Mouse (Mus musculus): ENCODE measurements around the gene Zfp341. TPM values are rescaled to one million over a fixed set of nuclear protein-coding genes. Genes with fewer than 3 reads are reported as not detected.
A peak's percentile ranks its signal among the peaks of the same experiment; 100 is the strongest.

Gene Zfp341
- polyA plus RNA-seq, 1 experiment: 2.6 TPM

- TF ChIP-seq POLR2A (IDR thresholded peaks at IDR 0.05; ENCODE audit: borderline replicate concordance, control insufficient read depth, low read depth, low read length): no peak
- Histone ChIP-seq H3K4me1 (ENCODE audit: control insufficient read depth, insufficient read depth, low read length) (peaks cover 3% of the 10 kb centered on the region; the same call in 1 of the 2 replicates), H3K27ac (ENCODE audit: control insufficient read depth, insufficient read depth, low read depth, low read length, poor library complexity) (peak overlapping the region; percentile 79), H3K4me3 (replicated peaks; ENCODE audit: control insufficient read depth, low read depth, low read length) (peak overlapping the region; percentile 53)
- 91% methylated on average over 5 of the region's 5 CpGs for WGBS
These were observed 20.1 kb downstream of the Zfp341 start for GRCm38 (mm10) chr2:154633039-154633742.

GRCm38 (mm10) chr2:154633876-154634644 is 21.0 kb downstream of the Zfp341 start:
- Histone ChIP-seq H3K4me3 (replicated peaks; ENCODE audit: control insufficient read depth, low read depth, low read length) (peak overlapping the region; percentile 4), H3K4me1 (ENCODE audit: control insufficient read depth, insufficient read depth, low read length) (peaks cover 3% of the 10 kb centered on the region; the same call in 1 of the 2 replicates), H3K27ac (ENCODE audit: control insufficient read depth, insufficient read depth, low read depth, low read length, poor library complexity) (peak overlapping the region; percentile 68)
- TF ChIP-seq POLR2A (IDR thresholded peaks at IDR 0.05; ENCODE audit: borderline replicate concordance, control insufficient read depth, low read depth, low read length) (no peak), CTCF (IDR thresholded peaks at IDR 0.05; ENCODE audit: control insufficient read depth, insufficient read depth, low read length) (peak; percentile 3; the same call in 1 of the 2 replicates)
- 86% methylated on average over 9 of the region's 9 CpGs for WGBS

- 93% methylated on average over 2 of the region's 2 CpGs for WGBS
- Histone ChIP-seq H3K4me3 (replicated peaks; ENCODE audit: control insufficient read depth, low read depth, low read length) (no peak overlapping the region), H3K27ac (ENCODE audit: control insufficient read depth, insufficient read depth, low read depth, low read length, poor library complexity) (no peak overlapping the region), H3K4me1 (ENCODE audit: control insufficient read depth, insufficient read depth, low read length) (peaks cover 3% of the 10 kb centered on the region; the same call in 1 of the 2 replicates)
- TF ChIP-seq CTCF (IDR thresholded peaks at IDR 0.05; ENCODE audit: control insufficient read depth, insufficient read depth, low read length): no peak
- TF ChIP-seq POLR2A (IDR thresholded peaks at IDR 0.05; ENCODE audit: borderline replicate concordance, control insufficient read depth, low read depth, low read length): no peak
These were observed 22.7 kb downstream of the Zfp341 start for GRCm38 (mm10) chr2:154635826-154636225.

GRCm38 (mm10) chr2:154638521-154638920 is 25.4 kb downstream of the Zfp341 start:
- TF ChIP-seq POLR2A (IDR thresholded peaks at IDR 0.05; ENCODE audit: borderline replicate concordance, control insufficient read depth, low read depth, low read length) (no peak), CTCF (IDR thresholded peaks at IDR 0.05; ENCODE audit: control insufficient read depth, insufficient read depth, low read length) (no peak; the same call in 1 of the 2 replicates)
- Histone ChIP-seq H3K4me1 (ENCODE audit: control insufficient read depth, insufficient read depth, low read length) (peaks cover 3% of the 10 kb centered on the region; the same call in 1 of the 2 replicates), H3K4me3 (replicated peaks; ENCODE audit: control insufficient read depth, low read depth, low read length) (no peak overlapping the region), H3K27ac (ENCODE audit: control insufficient read depth, insufficient read depth, low read depth, low read length, poor library complexity) (no peak overlapping the region)
- WGBS: 95% methylated on average over 3 of the region's 3 CpGs

- no peak overlapping the region for H3K27ac ChIP-seq (ENCODE audit: control insufficient read depth, insufficient read depth, low read depth, low read length, poor library complexity)
- no peaks in the 10 kb centered on the region; the same call in 1 of the 2 replicates for H3K4me1 ChIP-seq (ENCODE audit: control insufficient read depth, insufficient read depth, low read length)
- WGBS: 92% methylated on average over 4 of the region's 4 CpGs
- no peak overlapping the region for H3K4me3 ChIP-seq (replicated peaks; ENCODE audit: control insufficient read depth, low read depth, low read length)
- TF ChIP-seq POLR2A (IDR thresholded peaks at IDR 0.05; ENCODE audit: borderline replicate concordance, control insufficient read depth, low read depth, low read length) (no peak), CTCF (IDR thresholded peaks at IDR 0.05; ENCODE audit: control insufficient read depth, insufficient read depth, low read length) (no peak)
These were observed 26.0 kb downstream of the Zfp341 start for GRCm38 (mm10) chr2:154639115-154639514.

GRCm38 (mm10) chr2:154641176-154641575 is 28.1 kb downstream of the Zfp341 start:
- Histone ChIP-seq H3K4me3 (replicated peaks; ENCODE audit: control insufficient read depth, low read depth, low read length) (no peak overlapping the region), H3K27ac (ENCODE audit: control insufficient read depth, insufficient read depth, low read depth, low read length, poor library complexity) (no peak overlapping the region), H3K4me1 (ENCODE audit: control insufficient read depth, insufficient read depth, low read length) (no peaks in the 10 kb centered on the region)
- WGBS: 82% methylated on average over 8 of the region's 8 CpGs
- TF ChIP-seq POLR2A (IDR thresholded peaks at IDR 0.05; ENCODE audit: borderline replicate concordance, control insufficient read depth, low read depth, low read length) (no peak), CTCF (IDR thresholded peaks at IDR 0.05; ENCODE audit: control insufficient read depth, insufficient read depth, low read length) (no peak)

- WGBS: 96% methylated on average over 9 of the region's 9 CpGs
- TF ChIP-seq CTCF (IDR thresholded peaks at IDR 0.05; ENCODE audit: control insufficient read depth, insufficient read depth, low read length) (no peak), POLR2A (IDR thresholded peaks at IDR 0.05; ENCODE audit: borderline replicate concordance, control insufficient read depth, low read depth, low read length) (no peak)
- Histone ChIP-seq H3K27ac (ENCODE audit: control insufficient read depth, insufficient read depth, low read depth, low read length, poor library complexity) (no peak overlapping the region), H3K4me1 (ENCODE audit: control insufficient read depth, insufficient read depth, low read length) (no peaks in the 10 kb centered on the region), H3K4me3 (replicated peaks; ENCODE audit: control insufficient read depth, low read depth, low read length) (no peak overlapping the region)
These were observed 28.9 kb downstream of the Zfp341 start for GRCm38 (mm10) chr2:154642005-154642459.

- no peak for TF ChIP-seq CTCF (IDR thresholded peaks at IDR 0.05; ENCODE audit: control insufficient read depth, insufficient read depth, low read length)
These were observed 29.8 kb downstream of the Zfp341 start for GRCm38 (mm10) chr2:154642712-154643385.

More at GRCm38 (mm10) chr2:154642712-154643385, 29.8 kb downstream of the Zfp341 start:
- no peak overlapping the region for H3K4me3 ChIP-seq (replicated peaks; ENCODE audit: control insufficient read depth, low read depth, low read length)
- WGBS: 74% methylated on average over 6 of the region's 6 CpGs
- no peak overlapping the region for H3K27ac ChIP-seq (ENCODE audit: control insufficient read depth, insufficient read depth, low read depth, low read length, poor library complexity)
- H3K4me1 ChIP-seq (ENCODE audit: control insufficient read depth, insufficient read depth, low read length): no peaks in the 10 kb centered on the region

Data from bone marrow, adult 2 months (tissue).